Mouse (Mus musculus): ENCODE measurements at regions not wholly inside any gene's neighbourhood (a gene's known extent, or its start where the extent isn't known, plus 50 kb on each side); places are given as distances from the start of the nearest gene placed in this dataset.
"Not testable (repeated sequence)": the region's sequence is repeated elsewhere in the genome, so short reads cannot be mapped to it uniquely, and the experiment has no call there.

DNA sequence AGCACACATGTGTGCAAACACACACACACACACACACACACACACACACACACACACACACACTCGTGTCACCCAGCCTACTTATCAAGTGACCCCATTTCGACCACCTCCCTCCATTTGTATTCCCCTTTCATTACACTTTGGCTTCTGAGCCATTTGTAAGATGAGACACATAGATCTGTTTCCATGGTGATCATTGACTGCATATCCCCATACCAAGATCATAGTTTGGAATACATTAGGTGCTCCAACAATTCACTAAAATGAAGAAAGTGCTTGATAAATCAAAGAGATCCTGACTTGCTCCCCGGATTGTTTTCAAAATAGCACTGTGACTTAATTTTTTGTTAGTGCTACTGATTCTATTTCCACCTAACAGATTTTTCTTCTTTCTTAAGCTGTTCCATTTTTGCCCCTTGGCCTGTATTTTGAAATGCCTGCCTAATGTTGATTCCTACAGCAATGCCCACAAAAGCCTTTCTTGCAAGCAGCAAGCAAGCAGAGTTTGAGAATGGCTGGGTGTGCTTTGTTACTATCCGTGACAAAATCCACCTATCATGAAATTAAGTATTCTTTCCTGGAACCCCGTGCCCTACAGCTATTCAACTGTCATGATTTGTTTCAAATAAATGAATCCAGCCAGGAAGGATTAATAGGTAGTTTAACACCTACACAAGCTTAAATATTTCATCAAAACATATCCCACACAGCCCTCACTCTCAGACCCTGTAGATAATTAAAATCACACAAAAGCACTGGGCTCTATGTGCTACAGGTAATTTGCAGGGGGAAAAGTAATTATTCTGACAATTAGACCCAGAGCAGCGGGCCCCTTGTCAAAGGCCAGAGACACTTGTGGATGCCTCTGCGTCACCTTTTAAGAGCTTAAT lies 168.1 kb upstream of the Rgma start:
- no peak for DNase-seq

DNA sequence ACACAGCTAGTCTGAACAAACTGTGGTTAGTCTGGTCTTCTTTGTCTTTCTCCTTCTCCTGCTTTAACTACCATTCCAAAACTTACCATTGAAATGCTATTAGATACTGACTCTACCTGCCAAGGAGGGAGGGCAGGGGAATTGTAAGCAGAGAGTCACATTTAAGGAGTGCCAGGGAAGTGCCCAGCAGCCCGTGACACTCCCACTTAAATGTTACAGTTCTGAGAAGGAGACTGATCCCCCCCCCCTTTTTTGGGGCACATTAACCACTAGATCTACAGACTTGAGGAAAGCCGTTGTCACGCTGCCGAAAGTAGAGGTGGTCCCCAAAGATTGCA lies 166.9 kb upstream of the Rgma start:
- no peak for DNase-seq

DNA sequence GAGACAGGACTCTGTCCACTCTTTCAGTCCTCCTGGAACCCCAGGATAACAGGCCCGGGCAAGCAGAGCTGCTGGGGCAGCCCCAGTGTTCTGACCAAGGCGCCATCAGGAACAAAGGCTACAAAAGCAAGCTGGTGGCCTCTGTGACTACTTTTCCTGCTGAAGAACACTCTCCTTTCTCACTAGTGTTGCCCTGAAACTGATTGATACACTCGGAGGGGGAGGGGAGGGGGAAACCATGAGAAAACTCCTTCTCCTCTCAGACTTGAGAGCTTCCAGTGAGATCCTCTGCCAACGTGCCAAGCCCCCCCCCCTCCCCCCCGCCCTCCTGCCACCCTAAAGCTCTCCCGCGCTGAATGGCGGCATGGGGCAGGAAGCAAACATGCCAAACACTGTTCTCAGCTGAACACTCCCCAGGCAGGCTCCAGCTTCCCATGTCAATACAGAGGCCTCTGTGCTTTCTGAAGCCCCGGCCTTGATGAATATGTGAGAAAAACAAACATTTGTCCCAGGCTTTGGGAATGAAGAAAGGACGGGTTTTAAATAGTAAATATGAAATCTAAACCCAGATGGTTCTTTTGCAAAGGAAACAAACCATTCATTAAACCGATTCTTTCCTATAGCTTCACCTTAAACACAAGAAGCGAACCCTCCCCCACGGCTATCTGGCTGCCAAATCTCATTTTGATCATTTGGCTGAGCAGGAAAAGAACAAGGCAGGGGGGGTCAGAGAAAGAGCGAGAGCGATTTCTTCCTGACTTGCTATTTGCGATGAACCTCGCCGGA lies 166.3 kb upstream of the Rgma start:
- no peak for DNase-seq

DNA sequence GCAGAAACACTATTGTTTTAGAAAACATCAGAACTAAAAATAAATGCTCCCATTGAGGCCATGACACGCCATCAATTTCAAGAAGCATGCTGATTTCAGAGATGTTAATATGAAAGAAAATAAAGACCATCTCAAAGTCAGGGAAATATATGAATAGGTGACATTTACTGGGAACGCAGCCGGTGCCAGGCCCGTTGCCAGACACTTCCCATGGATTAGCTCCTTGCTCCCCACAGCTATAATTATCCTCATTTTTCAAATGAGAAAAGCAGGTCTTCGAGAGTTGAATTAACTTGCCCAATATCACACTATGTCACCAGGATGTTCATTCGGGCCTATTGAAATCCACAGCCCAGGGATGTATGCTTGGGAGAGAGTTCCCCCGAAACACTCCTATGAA lies 165.2 kb upstream of the Rgma start:
- no peak for DNase-seq

DNA sequence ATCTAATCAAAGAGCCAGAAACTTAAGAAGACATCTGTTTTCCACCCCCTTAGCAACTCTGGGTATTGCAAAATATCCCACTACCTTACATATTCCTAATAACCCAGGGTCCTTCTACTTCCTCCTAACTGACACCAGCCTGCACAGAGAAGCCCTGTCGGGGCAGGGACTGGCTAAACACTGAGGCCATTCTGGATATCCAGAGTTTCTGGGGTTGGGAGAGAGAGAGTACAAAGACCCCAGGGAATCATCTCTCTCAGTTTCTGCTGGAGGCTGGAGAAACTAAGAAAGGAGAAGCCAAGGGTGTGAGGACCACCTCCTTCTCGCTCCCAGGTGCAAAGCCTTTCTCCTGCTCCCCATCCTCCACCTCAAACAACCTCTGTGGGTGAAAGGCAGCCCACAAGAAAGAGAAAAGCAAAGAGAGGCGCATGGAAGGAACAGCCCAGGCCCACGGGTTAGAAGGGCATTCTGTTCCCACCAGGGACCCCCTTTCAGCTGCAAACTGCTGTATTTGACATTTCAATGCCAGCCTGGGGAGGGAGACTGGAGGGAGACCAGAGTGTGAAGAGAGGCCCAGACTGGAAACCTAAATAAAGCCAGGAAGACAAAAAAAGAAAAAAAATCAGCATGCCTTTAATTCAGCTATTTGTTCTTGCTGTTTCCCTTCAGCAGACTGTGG lies 152.9 kb upstream of the Rgma start:
- DNase-seq: no peak

DNA sequence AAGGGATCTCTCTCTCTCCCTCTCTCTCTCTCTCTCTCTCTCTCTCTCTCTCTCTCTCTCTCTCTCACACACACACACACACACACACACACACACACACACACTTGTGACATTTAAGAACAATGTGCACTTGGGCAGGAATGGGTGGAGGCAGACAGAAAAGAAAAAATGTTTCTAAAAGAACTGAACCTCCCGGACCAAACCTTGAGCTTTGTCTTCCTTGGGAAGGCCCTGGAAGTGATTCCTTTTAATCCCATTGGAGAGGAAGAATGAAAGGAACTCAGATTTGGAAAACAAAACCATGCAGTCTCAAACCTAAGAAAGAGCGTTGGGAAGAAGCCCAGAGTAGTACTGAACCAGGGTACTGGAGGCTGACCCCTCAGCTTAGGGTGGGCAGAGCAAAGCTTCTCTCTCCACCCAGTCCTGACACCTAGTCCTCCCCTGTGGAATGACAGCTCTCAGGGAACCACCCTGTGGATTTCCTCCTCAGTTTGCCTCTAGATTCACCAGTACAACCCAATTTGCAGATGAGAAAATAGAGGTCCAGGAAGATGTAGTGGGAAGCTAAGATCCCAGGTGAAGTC lies 152.3 kb upstream of the Rgma start:
- DNase-seq: no peak

DNA sequence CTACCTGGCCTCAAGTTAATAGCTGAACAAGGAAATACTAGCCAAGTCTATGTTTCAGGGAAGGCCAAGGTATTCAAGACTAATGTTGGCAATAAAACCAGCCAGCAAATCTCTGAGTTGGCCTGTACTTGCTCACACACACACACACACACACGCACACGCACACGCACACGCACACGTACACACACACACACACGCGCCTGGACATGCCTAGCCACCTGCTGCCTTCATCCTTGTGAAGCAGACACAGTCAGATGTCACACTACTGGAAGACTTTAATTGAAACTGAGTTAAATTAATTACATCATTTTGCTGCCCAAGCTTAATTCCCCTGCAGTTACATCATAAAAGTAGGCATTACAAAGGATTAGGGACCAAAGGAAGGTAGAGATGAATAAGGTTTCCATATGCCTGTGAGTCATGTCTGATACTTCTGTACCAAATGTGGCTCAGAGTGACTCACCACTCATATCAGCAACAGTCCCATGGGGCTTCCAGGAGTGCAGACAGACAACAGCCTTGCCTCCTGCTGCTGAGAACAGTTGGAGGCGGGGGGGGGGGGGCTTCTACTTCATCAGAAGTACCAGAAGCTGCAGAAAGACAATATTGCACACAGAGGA lies 141.7 kb upstream of the Rgma start:
- DNase-seq: no peak

DNA sequence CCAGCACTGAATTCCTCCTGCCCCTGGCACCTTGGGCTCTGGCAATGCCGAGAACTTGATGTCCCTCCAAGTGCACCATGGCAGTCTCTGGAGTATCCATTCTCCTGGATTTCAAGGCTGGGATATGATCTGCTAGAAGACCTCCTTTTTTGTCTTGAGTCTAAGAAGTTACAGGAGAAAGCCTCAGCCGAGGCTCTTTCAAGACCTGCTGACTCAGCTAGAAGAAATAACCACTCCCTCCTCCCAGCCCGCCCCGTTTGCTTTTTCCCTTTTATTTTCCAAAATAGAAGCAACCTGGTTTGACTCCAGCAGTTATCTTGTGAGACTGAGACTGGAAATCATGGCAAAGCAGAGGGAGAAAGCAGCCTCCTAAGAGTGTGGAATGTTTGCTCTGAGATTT lies 136.8 kb upstream of the Rgma start:
- DNase-seq: no peak

DNA sequence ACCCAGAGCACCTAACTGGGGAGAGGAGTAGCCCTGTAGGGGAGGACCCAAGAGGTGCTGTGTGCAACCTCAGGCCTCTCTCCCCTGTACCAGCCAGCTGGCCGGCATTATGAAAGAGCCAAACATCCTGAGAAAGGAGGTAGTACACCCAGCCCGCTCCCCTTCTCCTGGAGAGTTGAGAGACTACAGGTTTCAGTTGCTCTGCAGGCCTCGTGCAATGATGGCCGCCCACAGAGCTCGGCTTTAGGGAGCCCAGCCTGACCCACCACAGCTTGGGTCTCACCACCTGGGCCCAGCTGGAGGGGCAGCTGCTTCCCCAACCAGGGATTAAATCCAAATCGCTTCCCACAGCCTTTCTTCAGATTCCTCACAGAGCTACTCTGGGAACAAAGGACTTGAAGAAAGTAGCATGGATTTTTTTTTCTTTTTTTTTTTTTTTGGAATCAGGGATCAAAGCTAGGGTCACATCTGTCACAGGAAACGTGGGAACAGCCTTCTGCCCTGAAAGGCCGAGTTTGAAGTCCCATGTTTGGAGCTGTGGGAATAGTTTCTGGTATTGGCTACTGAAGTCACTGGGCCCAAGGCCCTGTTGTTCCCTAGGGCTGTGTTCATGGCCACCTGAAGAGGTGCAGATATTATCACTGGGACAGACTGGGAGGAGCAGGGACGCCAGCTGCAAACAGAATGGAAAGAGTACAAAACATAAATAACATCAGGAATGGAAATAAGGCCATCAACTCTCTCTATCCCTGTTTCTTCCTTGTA lies 131.5 kb upstream of the Rgma start:
- peak; percentile 59 for DNase-seq

DNA sequence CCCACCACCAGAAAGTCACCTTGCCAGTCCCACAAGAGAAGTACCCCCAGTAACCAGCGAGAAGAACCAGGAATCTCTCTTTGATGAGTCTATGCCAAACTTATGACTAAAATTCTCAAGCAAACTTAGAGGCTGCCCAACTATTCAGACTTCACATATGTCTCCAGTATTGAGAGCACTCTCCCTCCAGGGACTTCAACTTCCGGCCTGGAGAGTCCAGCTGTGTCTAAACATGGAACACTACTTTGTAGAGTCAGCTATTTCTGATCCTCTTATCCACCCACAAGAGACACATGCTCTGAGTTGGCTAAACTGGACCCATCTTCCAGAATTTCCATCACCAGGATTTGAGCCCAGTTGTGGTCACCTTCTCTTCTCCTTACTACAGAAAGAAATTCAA lies 129.9 kb upstream of the Rgma start:
- peak; percentile 49 for DNase-seq

DNA sequence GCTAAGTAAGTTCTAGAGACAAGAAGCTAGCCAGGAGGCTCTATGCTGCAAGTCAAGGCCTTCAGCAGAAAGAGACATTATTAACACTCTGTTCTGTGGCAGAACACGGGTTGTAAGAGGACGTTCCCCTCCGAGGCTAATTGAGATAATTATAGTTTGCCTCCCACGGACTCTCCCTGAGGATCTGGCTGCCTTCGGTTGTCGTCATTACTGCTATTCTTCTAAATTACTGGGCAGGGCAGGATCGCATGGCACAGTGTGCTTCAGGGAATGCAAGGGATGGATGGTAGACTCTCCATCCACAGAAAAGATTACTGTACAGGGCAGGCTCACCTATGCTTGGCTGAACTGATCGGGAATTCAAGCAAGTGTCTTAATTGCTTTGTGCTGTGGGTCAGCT lies 124.7 kb upstream of the Rgma start:
- DNase-seq: no peak

DNA sequence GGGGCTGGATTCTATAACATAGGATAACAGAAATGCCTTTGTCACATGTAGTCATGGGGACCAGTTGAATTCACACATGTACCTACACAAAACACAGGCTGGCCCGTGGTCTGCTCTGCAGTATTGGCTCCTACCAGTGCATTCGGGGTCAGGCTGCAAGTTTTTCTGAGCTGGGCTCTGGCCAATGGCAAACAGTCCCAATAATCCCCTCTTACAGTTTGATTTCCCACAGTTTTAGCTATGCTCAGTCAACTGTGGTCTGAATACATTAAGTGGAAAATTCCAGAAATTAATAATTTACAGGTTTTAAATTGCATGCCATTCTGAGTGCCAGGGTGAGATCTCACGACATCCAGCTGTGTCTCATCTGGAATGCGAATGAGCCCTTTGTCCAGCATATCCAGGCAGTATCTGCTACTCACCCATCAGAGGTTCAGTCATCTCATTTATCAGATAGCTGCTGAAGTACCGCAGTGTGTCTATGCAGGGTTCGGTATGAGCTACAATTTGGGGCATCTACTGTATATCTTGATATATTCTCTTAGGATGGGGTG lies 124.0 kb upstream of the Rgma start:
- DNase-seq: no peak

DNA sequence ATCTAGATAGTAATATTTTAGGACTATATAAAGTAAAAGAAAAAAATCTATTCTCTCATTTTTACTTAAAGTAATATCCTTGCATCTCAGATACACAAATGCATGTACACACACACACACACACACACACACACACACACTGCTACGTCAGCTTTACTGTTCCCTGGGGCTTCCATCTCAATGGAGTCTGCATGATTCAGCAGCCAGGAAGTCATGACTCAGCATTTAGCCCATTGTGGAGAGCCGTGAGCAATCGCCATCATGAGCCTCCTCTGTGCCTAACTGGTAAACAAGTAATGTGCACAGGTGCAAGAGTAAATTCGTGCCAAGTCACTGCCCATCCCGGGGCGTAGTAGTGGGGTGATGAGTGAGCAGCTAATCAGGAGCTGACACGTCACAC lies 120.3 kb upstream of the Rgma start:
- not testable (repeated sequence) for DNase-seq

DNA sequence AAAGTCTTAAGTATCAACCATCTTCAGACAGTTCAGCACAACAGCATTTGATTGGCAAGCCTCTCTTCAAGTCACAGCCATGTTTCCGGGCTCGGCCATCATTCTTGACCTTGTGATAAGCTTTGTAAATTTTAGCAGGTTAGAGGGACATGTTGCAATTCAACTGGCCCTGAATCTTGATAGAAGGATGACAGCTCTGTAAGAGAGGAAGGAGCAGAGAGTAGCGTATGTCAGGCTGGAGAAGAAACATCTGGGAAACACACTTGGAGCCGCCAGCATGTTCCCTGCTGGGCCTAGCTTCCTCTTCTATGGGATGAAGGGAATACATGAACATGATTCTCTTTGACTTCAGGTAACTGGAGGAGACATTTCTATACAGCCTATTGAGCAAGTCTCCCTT lies 115.2 kb upstream of the Rgma start:
- no peak for DNase-seq

DNA sequence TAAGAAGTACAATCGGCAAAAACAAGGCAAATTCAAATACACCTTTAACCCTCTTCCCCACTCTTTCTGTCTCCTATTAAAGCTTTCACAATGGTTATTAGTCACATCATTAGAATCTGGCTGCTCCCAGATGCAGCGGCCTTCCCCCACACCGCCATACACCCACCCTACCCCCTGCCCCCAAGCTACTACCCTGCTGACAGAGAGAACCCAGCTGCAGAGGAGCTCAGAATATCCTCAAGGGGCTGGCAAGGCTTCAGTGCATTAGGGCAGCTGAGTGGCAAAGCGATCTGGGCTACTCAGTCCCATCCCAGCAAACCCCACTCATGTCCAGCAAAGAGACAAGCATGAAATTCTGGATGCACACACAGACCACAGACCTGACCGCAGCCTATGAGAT lies 113.6 kb upstream of the Rgma start:
- no peak for DNase-seq

DNA sequence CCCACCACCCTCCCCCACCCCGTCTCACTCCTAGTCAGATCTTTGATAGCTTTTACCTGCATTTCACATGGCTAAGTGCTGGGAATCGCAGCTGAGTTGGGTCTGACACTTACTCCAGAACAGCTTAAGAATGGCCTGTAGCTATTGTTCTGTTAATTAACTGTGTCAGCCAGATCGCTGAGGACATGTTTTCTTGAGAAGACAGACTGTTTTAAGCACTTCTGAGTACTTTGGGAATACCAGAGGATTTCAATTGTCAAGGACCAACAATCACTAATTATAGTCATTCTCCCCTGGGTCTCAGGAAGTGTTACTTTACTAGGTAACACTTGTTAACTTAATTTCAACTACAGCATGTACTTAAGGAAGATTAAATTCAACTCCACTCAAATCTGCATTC lies 112.8 kb upstream of the Rgma start:
- no peak for DNase-seq

DNA sequence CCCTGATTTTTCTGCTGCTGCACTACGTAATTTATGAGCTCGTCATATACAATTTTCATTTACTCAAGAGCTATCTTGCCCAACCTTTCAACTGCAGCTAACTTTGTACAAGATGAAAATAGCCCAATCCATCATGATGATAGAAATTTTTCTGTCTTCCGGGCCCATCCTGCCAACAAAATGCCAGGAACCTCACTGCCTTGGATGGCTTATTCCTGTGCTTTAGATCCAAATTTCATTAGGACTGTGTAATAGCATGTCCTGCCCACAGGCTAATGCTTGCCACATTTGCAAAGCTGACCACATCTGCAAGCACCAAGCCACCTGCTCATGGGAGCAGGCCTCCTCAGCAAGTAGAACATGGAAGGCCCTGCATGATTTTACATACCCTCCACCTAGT lies 105.7 kb upstream of the Rgma start:
- no peak for DNase-seq

DNA sequence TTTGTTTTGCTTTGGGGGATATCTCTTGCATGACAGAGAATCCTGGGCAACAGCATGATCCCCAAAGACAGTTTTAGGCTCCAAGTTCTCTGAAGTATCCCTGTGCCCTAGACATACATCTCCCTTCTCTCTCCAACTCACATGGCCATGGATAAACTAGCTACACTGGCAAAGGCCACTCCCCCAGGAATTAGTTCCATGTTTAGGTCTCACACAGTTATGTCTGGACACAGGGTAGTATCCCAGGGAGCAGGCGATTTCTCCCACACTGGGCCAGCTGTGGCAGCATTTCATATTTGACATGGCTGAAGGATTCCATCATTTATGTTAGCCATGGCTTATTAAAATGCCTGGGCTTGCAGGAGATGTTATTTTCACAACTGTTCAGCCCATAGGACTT lies 102.5 kb upstream of the Rgma start:
- DNase-seq: no peak

DNA sequence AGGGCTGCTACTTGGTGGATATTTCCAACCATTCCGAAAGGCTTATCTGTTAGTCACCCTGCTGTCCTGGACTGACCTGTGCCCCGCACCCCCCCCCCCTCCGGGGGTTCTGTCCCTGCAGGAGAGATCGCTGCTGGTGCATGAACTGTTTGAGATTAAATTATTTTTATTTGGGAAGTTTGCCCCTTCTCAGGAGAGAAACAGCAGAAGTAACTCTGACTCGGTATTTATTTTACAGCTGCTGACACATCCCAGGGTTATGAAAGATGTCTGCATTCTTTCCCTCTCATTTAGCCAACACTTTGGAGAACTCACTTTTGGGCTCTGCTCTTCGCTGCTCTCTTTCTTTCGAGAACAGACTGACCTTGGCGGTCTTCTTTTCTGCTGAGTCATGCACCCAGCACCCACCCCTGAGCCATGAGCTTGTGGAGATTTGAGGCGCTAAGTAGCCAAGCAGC lies 99.5 kb upstream of the Rgma start:
- peak; percentile 52 for DNase-seq

DNA sequence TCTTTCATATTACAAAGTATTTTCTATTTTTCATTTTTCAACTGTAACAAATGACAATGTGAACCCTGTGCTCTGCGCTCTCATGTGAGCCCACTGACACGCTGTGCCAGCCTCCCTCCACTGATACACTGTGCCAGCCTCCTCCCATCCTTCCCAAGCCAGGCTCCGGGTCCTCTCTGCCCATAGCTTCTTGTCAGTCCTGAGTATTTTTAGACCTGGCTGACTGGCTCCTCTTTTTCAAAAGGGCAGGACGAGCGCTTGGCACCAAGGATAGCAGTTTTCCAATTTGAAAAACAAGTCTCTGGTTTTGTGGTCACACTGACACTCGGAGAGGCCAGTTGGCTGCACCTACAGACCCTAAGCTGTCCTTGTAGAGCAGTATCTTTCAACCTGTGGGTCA lies 96.7 kb upstream of the Rgma start:
- peak; percentile 55 for DNase-seq

DNA sequence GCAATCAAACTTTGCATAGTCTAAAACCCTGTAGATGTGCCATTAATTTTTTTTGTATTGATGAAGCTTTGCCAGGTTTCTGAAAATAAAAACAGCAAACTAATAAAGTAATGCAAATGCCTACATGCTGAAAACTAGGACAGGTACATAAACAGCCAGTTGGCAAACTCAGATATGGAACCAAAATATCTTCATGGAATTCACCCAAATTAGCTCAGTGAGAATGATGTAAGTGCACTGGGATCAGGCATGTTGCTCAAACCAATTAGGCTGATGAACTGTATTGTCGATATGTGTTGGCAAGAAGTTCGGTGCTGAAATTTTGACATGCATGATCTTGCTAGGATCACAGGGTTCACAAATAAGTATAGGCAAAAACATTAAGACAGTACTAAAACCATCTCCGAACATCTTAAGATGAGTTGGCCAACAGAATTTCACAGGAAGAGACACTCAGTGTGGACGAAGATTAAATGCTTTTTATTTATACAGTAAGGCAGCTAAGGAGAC lies 95.3 kb upstream of the Rgma start:
- DNase-seq: no peak
